Mouse (Mus musculus): ENCODE data around the gene Hmg20b.
A peak's percentile ranks its signal among the peaks of the same experiment; 100 is the strongest.

Gene Hmg20b

GRCm38 (mm10) chr10:81350351-81351063, at the start of gene Hmg20b:
Gene Hmg20b (minus strand): TSS chr10:81350480.
- peak; percentile 98 for DNase-seq (ENCODE audit: low read depth)

DNA sequence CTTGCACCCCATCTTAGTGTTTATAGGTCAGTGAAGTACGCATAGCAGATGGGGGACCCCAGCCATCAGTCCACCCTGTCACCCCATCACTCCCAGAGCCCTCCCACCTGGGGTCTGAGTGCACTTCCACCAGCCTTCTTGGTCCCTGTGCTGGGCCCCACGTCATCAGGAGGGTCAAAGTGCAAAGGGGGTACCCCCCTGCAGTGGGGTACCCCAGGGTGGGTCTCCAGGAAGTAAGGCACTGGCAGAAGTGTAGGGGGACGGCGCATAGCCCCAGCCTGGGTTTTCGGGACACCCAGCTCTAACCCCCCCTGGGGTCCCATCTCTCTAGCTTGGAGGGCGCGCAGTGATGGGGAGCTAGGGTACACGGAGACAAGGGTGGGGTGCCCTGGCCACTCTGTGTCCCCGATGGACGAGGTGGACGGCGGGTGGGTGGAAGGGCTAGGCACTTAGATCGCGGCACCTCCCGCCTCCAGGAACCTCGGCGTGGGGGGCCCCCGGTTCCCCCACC, 49.6 kb upstream of the Hmg20b start:
- DNase-seq (ENCODE audit: low read depth), result no peak

DNA sequence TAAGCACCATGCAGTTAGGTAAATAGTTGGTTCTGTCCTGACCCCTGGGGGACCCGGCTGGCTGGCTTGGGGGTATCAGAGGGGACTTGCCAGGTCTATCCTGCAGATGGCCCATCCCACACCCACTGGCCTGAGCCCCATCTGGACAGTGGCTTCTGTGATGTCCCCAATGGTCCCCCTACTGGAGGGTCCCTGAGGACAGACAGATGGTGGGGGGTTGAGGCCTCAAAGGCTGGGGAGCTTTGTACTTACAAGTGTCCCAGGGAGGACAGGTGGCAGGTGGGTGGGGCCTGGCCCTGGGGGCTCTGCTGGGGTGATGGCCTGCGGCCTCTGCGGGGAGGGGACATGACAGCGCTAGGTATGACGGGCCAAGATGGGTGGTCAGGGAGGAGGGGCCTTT, 49.0 kb upstream of the Hmg20b start:
- no peak for DNase-seq (ENCODE audit: low read depth)

- DNase-seq (ENCODE audit: low read depth), result no peak
Measured at GRCm38 (mm10) chr10:81396749-81397148, 46.5 kb upstream of the Hmg20b start.

GRCm38 (mm10) chr10:81395865-81396264, 45.6 kb upstream of the Hmg20b start:
- DNase-seq (ENCODE audit: low read depth), result no peak

DNA sequence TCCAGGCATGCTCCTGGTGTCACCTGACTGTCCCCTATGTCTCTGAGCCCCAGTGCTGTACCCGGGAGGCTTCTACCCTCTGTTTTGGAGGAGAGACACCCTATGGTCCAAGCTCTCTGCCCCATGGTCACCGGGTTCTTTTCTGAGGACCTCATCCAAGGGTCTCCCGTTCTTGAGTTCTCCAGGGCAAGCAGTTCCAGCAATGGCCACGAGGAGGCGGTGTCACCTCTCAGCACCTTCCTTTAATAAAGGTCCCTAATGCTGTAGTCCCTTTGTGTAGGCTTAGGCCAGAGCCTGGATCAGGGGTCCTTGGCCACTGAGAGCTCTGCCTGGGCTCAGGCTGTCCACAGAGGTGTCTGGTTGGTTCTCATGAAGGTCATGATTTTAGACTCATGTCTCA, 44.8 kb upstream of the Hmg20b start:
- DNase-seq (ENCODE audit: low read depth), result no peak

DNA sequence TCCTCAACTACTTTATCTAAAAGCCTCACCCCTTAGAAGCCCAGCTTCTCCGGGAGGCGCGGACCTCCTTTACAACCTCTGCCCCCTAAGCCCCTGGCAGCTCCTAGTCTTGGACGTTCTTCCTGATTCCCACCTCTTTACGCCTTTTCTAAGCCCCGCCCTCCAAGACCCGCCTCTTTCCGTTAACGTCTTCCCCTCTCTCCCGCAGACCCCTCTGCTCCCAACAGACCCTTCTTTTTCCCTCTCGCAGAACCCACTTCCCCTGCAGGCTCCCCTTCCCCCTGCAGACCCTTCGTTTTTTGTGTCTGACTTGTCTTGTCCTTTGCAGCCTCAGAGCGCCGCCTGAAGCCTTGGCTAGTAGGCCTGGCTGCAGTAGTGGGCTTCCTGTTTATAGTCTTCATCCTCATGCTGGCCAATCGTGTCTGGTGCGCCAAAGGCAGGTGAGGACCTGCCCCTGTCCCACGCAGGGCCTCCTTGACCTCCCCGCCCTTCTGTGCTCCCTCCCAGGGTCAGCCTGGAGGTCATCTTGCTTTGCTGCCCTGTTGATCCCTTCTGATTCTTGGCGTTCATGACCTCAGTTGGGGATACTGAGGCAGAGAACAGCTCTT, 43.3 kb upstream of the Hmg20b start:
- DNase-seq (ENCODE audit: low read depth), result no peak

DNA sequence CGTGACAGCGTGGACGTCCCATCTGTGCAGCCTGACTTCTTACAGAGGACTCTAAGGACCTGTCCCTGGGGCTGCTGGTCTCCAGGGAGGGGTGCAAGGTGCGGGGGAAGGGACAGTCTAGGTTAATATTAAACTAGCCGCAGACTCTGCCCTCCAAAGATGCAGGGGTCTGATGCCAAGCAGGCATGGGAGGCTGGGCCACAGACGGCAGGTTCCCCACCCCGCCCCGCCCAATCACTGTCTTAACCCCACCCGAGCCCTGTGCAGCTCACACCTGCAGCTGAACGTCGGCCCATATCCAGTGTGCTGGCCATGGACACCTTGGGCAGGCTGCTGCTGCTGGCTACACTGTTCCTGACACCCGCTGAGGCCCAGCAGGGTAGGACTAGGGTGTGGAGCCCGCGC, 42.5 kb upstream of the Hmg20b start, which contains the start of gene Smim24:
Smim24 (plus strand) TSS at position 271 of the 405 bp plus-strand sequence.
- no peak for DNase-seq (ENCODE audit: low read depth)

- no peak for DNase-seq (ENCODE audit: low read depth)
Measured at GRCm38 (mm10) chr10:81392270-81392669, 42.0 kb upstream of the Hmg20b start.

DNA sequence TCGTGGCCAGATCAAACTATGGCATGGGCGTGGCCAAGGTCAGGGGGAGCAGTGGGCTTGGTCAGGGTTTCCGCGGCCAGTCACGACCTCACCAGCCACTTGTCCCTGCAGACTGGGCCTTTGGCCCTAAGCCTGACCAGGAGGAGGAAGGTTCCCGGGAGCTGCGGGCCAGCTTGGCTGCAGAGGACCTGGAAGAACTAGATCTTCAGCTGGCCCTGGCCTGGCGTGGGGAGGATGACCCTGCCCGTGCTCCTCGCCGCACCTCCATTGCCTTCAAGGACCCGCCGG, 40.3 kb upstream of the Hmg20b start:
- DNase-seq (ENCODE audit: low read depth), result no peak

- DNase-seq (ENCODE audit: low read depth), result no peak
Measured at GRCm38 (mm10) chr10:81389801-81390677, 39.8 kb upstream of the Hmg20b start.

DNA sequence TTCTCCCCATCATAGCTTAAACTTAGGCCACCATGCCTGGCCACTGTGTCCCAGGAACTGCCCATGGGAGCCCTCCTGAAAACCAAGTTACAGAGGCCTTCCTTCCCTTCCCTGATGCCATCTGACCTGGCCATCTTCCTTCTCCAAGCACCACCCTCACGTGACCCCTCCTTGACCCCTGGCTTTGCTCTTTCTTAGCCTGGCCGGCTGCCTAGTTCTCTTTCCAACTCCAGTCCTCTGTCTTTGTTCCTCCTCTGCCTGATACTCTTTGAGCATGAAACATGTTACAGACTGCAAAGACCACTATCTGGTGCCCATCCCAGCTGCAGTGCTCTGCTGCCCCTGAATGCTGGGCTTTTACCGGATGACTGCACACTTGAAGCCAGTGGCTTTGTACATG, 39.1 kb upstream of the Hmg20b start:
- no peak for DNase-seq (ENCODE audit: low read depth)

DNA sequence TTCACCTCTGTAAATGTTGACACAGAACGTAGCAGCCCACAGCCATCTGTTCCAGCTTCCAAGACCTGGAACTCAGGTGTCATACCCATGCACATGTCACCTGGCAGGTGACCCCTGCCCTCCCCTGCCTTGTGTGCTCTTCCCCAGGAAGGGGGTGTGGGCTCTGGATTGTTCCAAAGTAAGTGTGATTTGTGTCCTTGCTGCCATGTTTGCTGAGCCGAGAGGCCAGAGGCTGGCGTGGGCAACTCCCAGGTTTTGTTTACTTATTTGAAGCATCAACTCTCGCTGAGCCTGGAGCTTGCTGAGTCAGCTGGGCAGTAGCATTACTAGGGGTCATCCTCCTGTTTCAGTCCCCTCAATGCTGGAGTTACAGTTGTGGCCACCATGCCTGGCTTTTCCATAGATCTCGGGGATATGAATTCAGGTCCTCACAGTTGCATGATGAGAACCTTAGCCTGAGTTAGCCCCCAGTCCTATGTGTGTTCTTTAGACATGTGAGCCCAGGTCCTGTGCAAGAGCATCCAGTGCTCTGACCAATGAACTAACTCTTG, 38.3 kb upstream of the Hmg20b start, which contains the start of gene Gm48552:
Gm48552 (plus strand) TSS at position 501 of the 551 bp plus-strand sequence.
- no peak for DNase-seq (ENCODE audit: low read depth)

DNA sequence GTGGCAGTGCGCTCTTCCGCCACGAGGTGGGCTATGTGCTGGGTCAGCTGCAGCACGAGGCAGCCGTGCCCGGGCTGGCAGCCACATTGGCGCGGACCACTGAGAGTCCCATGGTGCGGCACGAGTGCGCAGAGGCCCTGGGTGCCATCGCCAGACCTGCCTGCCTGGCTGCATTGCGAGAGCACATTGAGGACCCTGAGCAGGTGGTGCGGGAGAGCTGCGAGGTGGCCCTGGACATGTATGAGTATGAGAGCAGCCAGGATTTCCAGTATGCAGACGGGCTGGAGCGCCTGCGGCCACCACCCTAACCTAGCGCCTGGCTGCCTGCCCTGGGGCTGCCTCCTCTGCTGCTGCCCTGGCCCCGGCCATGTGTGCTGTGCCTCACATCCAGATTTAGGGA, 37.4 kb upstream of the Hmg20b start:
- DNase-seq (ENCODE audit: low read depth), result no peak

GRCm38 (mm10) chr10:81385603-81386306, 35.5 kb upstream of the Hmg20b start:
- no peak for DNase-seq (ENCODE audit: low read depth)

DNA sequence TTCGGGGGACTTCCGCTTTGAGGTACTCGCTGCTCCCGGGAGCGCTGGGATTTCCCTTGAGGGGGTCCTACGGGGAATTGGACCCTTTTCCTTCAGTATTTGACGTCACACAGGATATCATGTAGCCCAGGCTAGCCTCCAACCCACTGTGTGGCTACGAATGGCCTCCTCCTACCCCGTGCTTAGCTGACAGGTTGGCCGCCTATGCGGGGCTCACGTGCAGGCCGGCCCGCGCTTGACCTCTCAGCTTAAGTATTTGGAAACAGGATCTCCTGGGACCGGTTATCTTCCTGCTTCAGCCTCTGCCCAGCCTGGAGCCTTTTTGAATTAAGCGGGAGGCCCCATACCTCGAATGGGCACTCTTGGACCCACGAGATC, 34.3 kb upstream of the Hmg20b start:
- no peak for DNase-seq (ENCODE audit: low read depth)

DNA sequence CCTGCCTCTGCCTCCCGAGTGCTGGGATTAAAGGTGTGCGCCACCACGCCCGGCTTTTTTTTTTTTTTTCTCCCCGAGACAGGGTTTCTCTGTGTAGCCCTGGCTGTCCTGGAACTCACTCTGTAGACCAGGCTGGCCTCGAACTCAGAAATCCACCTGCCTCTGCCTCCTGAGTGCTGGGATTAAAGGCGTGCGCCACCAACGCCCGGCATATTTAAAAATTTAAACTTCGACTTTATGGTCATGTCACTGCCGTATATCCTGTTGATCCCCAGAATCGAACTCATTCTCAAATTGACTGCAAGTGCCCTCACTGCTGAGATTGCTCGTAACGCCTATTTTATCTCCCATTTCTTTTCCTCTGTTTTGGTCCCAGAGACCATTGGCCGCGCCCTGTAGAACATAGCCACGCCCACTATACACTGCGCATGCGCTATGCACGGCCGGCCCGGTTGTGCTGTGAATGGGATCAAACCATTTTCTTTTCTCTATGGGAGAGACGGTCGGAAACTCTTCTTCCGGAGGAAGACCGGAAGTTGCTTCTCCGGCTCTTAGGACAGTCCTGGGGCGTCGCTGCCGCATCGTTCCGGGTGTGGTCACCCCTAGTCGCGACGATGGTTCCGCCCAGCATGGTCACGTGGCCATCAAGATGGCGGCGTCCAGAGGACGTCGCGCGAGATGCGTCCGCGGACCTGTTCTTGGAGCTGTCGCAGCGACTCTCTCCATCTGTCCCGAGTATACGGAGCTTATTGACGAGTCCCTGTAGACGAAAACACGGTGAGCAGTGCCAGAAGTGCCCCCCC, 33.7 kb upstream of the Hmg20b start, which contains the start of the genes Dohh and Gm48551:
Dohh (plus strand) TSS at position 627 of the 803 bp plus-strand sequence.
Gm48551 (plus strand) TSS at position 665 of the 803 bp plus-strand sequence.
- peak; percentile 96 for DNase-seq (ENCODE audit: low read depth)

DNA sequence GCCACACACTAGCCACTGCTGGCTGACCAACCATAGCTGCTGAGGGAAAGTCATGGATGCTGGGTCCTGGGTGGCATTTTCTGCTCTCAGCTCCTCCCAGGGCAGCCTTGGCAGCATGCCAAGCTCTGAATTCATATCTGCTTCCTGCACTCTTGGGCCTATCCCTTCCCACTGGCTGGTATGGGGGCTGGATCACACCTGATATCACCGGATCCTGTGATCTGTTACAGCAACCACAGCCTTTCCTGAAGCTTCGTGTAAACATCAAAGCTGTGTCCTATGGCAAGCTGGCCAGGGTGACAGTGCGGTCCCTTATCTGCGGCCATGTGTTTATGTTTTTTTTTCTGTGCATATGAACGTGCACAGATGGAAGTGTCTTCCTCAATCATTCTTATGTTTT, 31.8 kb upstream of the Hmg20b start:
- DNase-seq (ENCODE audit: low read depth), result no peak

GRCm38 (mm10) chr10:81379809-81380378, 29.6 kb upstream of the Hmg20b start:
- no peak for DNase-seq (ENCODE audit: low read depth)

DNA sequence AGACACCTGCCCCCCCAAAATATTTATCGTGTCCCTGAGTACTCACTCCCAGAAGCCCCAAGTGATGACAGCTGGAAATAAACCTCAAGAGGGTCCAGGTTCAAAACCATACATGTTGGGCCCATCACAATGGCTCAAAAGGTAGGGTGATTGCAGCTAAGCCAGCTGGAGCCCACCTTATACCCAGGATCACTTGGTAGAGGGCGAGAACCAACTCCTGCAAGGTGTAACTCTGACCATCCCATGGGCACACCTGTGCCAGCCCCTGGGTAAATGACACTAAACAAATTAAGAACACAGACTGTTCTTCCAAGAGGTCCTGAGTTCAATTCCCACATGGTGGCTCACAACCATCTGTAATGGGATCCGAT, 28.9 kb upstream of the Hmg20b start:
- DNase-seq (ENCODE audit: low read depth), result no peak
